Mouse (Mus musculus) cortical plate, adult 2 months (tissue): ENCODE results near the gene Tpm1.

ENCODE experiments used
- CTCF ChIP-seq: fragments of 200-500 bp; IDR thresholded peaks from 2 replicates; pipeline ENCODE4 v1.5.1; 2011; ENCODE audit warnings: mild to moderate bottlenecking, control low read depth, low read length; ENCODE audit not compliant: insufficient read depth; ENCODE audit errors: extremely low read depth
- POLR2A ChIP-seq: fragments of 200-500 bp; IDR thresholded peaks from 2 replicates; pipeline ENCODE4 v1.6.1; 2011; ENCODE audit warnings: mild to moderate bottlenecking, low read length, control low read depth; ENCODE audit not compliant: insufficient read depth; ENCODE audit errors: extremely low read depth

DNA sequence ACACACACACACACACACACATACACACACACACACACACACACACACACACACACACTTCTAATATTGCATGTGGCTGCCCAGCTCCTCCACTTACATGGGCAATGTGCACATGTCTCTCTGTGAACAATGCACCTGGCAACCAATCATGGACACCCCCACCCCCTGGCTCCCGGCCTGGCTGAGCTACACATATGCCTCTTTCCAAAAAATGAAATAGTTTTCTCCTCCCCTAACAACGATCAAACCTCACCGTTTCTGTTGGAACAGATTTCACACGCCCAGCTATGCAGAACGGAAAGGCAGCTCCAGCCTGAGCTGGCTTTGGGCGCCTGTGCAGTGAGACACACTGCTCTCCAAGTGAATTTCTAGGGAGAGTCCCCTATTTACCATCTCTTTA lies 9.2 kb upstream of the Tpm1 start:
- TF ChIP-seq CTCF (no peak), POLR2A (no peak)
